Mouse (Mus musculus) ovary, adult 18-20 months (tissue): ENCODE results near the gene Ahcyl2.
"Not testable (repeated sequence)": the region's sequence is repeated elsewhere in the genome, so short reads cannot be mapped to it uniquely, and the experiment has no call there.

Source experiments
- DNase-seq: peaks from one replicate; pipeline ENCODE4 v3.0.0; 2022; ENCODE audit warnings: low spot score, mixed read lengths

Ahcyl2 gene

DNA sequence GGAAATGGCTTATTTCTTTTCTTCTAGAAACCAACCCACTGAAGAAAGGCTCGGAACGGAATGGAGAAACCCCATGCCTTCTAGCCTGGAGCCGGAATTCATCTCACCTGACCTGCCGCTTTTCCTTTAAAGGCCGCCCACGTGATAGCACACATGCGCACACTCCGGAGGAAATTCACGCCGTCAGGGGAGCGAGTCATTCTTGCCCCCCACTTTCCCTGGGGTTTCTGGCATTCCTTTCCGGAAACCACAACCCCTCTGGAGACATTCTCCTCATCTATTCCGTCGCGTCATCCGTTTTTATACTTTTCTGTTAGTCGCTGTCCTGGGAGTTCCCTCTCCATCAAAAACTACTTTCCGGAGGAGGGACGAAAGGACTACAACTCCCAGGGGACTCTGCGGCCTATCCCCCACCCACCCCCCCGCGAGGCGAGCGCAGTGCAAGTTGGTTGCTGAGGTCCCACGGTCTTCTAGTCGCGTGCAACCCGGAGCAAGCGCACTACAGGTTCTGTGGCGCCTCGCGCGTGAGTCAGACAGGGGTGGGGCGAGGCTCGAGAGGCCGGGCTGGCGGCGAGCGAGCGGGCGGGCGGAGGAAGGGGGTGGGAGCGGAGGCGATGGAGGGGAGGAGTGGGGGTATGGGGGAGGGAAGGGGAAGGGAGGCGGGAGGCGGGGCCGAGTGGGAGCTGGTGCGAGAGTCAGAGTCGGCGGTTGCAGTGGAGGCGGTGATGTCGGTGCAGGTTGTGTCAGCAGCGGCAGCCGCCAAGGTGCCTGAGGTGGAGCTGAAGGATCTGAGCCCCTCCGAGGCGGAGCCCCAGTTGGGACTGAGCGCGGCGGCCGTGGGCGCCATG lies at the start of gene Ahcyl2:
TSS of gene Ahcyl2 (plus strand) at position 199 of the 848 bp plus-strand sequence.
- peak; percentile 98 for DNase-seq

DNA sequence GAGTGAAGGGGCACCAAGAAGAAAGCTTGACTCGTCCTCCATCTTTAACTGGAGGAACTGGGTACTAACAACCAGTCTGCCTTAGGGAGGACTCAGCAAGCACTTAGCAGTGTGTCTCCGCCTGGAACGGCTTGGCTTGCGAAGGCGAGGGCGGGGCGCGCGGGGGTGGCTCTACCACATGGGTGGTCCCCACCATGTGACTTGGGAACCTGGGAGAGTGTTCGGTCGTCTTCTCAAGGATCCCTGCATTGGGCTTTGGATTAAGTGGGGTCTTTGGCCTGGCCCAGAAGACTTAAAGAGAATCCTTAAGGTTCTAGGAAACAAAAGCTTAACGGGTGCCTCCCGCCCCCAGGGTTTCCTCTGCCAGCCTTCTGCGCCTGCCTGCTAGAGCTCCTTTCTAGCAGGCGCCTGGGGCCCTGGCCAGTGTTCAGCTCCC lies 48.9 kb upstream of the Ahcyl2 start:
- DNase-seq: peak; percentile 51

DNA sequence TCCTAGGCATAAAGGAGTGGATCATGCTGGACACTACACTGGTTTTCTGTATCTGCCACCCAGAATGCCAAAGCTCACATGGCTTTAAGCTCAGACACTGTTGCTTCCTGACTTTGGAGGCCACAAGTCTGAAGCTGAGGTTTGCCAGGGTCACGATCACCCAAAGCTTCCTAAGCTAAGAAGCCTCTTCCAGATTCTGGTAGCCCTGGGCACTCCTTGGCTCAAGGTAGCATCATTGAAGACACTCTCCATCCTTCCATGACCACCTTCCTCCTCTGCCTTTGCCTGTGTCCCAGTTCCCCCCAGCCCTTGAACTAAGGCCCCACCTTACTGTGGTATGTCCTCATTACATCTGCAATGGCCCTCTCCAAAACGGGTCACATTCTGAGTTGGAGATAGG lies 45.9 kb upstream of the Ahcyl2 start:
- no peak for DNase-seq

DNA sequence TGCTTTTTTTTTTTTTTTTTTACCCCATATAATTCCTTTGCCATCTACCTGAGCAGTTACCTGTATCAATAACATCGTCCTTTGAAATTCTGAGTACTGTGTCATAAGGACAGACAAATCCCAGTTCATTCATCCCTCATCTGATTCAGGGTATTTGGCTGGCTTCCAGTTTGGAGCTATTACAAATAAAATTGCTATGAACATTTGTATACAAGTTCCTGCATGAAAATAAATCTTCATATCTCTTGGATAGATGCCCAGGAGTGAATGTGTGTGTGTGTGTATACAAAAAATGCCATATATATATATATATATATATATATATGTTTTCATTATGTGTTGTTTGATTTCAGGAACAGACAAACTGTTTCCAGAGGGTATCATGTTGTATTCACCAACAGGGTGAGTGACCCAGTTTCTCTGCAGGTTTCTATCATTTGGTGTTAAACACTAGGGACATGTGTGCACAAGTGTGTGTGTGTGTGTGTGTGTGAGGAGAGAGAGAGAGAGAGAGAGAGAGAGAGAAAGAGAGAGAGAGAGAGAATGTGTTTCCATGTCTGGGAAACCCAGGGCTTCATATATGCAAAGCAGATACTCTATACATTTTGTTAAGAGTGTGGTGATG lies 41.1 kb upstream of the Ahcyl2 start:
- no peak for DNase-seq

DNA sequence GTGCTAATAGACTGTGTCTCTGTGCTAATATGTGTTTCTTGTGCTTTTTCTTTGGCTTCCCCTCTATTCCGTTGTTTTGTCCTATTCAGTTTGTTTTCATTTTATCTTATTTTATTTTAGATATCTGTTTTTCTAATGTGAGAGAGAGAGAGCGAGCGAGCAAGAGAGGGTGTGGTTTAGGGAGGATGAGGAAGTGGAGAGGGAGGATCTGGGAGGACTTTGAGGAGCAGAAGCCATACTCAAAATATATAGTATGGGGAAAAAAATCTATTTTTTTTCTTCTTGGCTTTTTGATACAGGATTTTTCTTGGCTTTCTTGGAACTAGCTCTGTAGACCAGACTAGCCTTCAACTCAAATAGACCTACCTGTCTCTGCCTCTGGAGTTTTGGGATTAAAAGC lies 39.8 kb upstream of the Ahcyl2 start:
- no peak for DNase-seq

DNA sequence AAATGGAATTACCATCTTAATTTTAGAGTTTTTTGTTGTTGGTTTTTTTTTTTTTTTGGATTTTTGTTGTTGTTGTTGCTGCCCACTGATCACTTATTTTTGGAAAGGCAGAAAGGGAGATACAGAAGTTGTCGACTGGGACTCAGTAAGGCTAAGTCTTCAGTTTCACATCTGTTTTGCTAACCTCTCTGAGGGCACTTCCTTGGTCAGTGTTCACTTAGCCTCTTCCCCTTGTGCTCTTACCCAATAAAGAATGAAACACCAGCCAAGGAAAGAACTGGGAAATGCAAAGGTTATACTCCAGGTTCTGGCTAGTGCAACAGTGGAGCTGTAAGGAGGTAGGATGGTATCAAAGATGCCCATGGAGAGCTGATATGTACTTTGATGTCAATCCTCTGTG lies 38.3 kb upstream of the Ahcyl2 start:
- no peak for DNase-seq

DNA sequence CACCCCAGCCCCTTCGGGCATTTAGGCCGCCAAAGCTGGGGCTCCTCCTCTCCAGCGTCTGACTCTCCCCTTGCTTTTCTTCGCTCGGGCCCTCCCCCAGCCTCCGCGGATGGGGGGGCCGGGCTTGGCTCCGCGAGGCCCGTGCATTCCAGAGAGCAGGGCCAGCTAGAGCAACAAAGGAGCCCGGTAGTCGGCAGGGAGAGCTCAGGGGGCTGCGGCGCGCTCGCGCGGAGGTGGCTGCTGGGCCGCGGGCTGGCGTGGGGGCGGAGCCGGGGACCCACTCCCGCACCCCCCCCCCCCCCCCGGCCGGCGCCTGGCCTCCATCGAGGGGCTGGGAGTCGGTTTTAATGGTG lies 32.5 kb upstream of the Ahcyl2 start, which contains the start of gene Smo:
TSS of gene Smo (plus strand) at position 168 of the 353 bp plus-strand sequence.
- DNase-seq: peak; percentile 86

DNA sequence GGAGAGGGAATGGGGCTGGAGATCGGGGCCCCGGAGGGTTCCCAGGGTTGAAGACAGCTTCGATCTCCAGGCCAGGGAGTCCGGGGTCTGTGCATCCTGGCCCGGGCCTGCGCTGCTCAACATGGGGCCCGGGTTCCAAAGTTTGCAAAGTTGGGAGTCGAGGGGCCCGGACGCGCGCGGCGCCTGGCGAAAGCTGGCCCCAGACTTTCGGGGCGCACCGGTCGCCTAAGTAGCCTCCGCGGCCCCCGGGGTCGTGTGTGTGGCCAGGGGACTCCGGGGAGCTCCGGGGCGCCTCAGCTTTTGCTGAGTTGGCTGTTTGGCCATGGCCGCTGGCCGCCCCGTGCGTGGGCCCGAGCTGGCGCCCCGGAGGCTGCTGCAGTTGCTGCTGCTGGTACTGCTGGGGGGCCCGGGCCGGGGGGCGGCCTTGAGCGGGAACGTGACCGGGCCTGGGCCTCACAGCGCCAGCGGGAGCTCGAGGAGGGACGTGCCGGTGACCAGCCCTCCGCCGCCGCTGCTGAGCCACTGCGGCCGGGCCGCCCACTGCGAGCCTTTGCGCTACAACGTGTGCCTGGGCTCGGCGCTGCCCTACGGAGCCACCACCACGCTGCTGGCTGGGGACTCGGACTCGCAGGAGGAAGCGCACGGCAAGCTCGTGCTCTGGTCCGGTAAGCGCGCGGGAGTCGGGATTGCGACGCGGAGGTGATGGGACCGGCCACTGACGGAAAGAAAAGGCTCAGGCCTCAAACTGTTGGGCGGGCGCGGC lies 31.9 kb upstream of the Ahcyl2 start:
- DNase-seq: peak; percentile 48

DNA sequence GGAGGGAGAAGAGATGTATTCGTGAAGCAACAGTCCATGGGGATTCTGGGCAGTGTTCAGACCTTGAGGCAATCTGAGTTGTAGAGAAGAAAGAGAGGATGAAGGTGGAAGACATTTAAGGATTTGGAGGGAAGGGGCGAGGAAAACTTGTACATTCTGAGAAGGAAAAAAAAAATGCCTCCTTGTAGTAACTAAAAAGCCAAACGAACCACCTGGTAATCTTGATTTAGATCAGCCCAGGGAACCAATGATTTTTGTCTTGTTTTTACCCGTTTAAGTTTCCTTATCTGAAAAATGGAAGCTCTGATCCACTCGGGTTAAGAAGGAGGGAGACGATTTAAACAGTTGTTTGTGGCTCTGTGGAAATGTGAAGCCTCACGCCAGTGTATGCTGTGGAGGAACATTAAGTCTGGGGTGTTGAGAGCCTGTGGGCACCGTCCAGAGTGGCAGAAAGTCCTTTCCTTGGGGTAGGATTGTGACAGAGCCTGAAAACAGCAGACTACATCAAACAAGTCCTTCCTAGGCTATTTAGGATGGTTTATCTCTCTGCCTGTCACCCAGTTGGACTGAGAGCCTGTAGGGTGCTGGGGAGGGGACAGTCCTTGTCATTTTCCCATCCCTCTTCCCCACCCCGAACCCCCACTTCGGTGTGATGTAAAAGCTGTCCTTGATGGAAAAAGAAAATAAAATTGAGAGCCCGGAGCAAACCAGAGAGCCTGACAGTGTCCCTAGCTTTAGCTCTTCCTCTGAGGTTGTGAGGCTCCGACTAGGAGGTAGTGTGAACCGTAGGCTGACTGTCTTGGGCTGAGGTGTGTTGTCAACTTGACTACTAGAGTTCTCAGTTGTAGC lies 31.0 kb upstream of the Ahcyl2 start:
- DNase-seq: no peak

DNA sequence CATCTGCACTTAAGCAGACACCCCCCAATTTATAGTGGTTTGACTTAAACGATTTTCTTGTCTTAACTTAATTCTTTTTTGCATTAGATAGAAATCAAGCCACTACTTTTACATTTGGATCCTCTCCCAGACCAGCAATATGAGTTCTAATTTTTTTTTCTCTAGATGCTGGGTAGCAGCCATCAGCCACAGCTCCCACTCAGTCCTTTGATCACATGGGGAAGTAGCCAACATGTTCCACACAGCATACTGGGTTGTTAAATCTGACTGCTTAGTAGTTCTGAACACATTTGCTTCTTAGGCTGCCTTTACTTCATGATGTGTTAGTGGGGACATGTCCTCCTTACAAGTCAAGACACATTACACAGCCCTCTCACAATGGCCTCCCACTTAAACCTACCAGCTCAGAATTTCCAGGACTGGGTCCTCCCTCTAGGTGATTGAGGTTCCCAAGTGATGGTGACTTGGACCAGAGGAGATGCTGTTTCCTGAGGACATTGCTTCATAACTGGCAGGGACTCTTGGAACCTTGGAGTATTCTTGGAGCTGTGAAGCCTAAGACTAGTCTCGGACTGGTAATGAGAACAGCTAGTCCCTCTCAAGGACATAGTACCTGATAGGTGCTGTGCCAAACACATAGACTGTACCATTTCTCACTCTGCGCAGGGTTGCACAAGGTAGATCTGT lies 16.2 kb upstream of the Ahcyl2 start:
- no peak for DNase-seq

DNA sequence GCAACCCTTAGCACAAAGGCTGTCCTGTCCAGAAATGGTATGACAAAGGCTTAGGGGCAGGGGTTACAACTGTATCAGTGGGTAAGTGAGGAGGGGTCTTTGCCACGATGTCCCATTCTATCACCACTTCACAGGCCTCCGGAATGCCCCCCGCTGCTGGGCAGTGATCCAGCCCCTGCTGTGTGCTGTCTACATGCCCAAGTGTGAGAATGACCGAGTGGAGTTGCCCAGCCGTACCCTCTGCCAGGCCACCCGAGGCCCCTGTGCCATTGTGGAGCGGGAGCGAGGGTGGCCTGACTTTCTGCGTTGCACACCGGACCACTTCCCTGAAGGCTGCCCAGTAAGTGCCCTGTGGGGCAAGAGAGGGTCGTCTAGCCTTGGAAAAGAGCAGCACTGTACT lies 14.5 kb upstream of the Ahcyl2 start:
- no peak for DNase-seq

DNA sequence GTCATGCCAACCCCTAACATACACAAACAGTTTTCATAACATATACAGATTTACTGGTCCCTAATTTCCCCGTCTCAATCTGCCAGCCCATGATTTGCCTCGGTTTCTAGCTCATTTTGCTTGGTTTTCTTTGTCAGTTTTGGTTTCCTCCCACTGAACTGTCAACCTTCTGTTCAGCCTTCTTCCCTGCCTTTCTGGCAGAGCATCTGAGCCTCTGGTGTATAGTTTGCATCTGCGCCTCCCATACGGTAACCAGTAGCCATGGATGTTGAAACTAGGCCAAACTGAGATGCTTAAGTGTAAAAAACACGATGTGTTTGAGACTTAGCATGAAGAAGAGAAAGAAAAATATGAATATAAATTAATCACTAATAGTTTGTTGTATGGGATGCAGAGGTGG lies 11.8 kb upstream of the Ahcyl2 start:
- DNase-seq: no peak

DNA sequence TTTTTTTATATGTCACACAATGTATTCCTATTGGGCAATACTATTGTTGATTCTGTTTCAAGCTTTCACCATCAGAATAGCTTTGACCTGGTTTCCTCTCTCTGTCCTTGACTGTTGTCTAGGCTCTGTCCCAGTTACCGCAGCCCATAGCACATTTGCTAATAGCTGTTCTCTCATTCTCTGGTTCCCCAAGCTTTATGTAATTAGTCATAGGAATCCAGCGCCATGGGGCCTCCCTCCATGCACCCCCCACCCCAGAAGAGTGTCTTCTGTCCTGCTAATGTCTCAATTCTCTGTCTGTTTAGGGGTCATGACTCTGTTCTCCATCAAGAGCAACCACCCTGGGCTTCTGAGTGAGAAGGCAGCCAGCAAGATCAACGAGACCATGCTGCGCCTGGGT lies 11.3 kb upstream of the Ahcyl2 start:
- no peak for DNase-seq

DNA sequence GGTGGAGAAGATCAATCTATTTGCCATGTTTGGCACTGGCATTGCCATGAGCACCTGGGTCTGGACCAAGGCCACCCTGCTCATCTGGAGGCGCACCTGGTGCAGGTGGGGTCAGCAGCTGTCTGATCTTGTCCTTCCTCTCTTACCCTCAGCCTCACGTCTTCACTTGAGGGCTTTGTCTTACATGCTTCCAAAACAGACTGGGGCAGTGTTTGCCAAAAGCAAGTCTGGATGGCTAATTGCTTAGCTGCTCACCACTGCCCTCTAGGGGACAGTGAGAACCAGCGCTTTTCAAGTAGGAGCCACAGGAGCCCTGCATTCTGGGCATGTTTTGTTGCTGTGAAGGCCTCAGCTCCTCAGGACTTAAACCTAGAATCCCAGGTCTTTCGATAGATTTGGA lies 9.4 kb upstream of the Ahcyl2 start:
- peak; percentile 40 for DNase-seq

DNA sequence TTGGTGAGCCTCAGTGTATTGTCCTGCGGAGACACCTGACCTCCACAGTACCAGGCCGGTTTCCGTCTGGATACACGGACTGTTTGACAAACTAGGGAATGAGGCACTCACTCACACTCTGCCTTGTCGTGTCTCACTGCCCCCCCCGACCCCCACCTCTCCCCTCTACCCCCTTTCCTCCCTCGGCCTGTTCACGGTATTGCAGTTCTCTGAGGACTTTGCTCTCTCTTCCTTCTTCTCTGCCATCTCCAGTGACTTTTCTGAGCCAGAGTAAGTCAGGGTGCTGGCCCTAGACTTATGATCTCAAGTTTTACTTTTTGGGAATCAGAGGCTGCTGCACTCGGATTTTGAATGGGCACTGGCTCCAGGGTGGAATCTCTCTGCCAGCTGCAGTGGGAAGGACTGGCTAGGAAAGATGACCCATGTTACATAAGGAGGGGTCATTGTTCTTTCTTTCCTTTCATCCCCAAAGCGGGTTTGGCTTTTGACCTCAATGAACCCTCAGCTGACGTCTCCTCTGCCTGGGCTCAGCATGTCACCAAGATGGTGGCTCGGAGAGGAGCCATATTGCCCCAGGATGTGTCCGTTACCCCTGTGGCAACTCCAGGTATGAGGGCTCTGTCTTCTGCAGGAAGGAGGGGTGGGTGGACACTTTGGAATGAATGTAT lies 8.7 kb upstream of the Ahcyl2 start:
- DNase-seq: no peak

DNA sequence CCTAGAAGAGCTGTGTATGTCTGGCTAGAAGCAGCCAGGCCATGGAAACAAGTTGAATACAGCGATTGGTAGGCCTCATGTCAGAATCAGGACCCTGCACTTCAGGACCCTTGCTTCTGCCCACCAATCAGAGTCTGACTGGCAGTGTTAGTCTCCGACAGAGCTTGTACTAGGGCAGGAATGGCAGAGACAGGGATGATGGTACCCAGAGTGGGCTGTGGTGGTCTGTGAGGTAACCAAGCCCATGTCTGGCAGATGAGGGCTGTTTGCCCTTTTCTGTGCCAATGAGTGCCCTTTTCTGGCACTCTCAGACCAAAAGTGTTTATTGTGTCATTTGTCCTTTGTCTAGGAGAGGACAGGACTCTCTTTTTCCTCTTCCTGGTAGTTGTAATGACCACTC lies 7.4 kb upstream of the Ahcyl2 start:
- DNase-seq: not testable (repeated sequence)

DNA sequence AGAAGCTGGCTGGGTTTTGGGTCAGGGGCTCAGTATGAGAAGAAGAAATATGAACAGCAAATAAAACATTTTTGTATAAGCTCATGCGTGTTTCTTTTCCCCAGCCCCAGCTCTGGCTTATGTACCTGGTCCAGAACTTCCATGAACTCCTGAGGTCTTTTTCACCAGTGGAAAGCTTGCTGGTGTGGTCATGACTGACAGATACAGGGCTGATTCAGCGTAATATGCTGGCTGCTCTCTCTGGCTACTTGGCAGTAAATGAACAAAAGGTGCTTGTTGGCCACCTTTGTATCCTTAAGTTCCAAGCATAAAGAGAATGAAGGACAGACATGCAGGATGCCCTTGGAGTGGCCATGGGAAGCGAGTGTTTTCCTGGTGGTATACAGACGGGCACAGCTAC lies 6.5 kb upstream of the Ahcyl2 start:
- DNase-seq: no peak

DNA sequence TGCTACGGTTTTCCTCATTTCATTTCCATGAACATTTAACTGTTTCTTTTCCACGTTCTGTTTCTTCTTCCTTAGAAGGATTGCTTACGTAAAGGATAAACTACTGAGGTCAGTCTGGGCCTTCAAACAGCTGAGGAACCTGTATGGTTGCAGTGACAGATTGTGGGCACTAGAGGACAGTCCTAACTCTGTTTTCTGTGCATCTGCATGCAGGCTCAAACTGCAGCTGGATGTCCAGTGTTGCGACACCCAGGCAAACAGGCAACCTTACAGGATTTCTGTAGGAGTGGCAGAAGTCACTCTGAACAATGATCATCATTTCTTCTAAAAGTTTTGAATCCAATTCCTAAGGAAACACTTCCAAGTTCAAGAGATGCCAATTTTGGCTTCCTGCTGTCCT lies 5.3 kb upstream of the Ahcyl2 start:
- DNase-seq: no peak

DNA sequence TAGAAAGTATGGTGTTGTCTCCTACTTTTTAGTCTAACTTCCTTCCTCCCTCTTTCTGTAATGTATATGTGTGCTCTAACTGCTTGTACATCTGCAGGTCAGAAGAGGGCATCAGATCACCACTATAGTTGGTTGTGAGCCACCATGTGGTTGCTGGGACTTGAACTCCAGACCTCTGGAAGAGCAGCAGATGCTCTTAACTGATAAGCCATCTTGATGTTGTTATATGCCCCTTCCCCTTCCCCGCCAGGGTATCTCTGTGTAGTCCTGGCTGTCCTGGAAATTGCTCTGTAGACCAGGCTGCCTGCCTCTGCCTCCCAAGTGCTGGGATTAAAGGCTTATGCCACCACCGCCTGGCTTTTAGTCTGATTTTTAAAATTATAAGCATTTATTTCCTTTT lies 937 bp upstream of the Ahcyl2 start:
- DNase-seq: no peak

DNA sequence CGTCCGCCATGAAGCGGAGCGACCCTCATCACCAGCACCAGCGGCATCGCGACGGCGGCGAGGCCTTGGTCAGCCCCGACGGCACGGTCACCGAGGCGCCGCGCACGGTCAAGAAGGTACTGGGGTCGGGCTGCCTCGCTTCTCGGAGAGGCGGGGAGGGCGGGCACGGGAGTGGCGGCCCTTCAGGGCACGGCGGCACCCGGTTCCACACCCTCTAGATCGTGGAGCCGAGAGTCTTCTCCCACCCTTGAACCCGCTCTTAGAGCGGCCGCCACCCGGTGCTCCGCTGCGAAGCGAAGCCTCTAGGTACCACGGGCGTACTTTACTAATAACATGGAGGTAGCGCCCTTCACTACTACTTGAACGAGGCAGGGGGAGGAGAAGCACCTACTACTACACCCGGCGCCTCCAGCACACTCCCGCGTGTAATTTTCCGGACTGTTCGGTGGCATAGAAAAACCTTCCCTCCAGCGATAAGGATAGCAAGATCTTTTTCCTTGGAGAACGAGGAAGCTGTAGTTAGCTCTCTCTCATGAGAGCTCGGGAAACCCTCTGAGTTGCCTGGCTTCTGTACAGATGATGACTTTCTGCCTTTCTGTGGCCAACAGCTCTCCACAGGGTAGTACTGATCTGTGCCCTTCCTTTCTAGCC lies 1.1 kb downstream of the Ahcyl2 start:
- DNase-seq: no peak
